Mouse (Mus musculus) testis, adult 2 months (tissue): ENCODE measurements around the gene Rarb. TPM values are rescaled to one million over a fixed set of nuclear protein-coding genes. Genes with fewer than 3 reads are reported as not detected.

Source experiments
- H3K27ac ChIP-seq: fragments of 200-500 bp; 2 replicates; pipeline ENCODE4 v1.5.1; 2012; ENCODE audit warnings: low read depth, low read length; ENCODE audit not compliant: control insufficient read depth, insufficient read depth
- H3K27me3 ChIP-seq: fragments of 200-500 bp; 2 replicates; pipeline ENCODE4 v1.6.1; 2012; ENCODE audit warnings: mild to moderate bottlenecking, low read length, moderate library complexity; ENCODE audit not compliant: control insufficient read depth, insufficient read depth
- H3K36me3 ChIP-seq: fragments of 200-500 bp; 2 replicates; pipeline ENCODE4 v1.6.1; 2012; ENCODE audit warnings: mild to moderate bottlenecking, low read length; ENCODE audit not compliant: control insufficient read depth, insufficient read depth
- H3K4me1 ChIP-seq: fragments of 200-500 bp; 2 replicates; pipeline ENCODE4 v1.6.1; 2012; ENCODE audit warnings: low read length; ENCODE audit not compliant: control insufficient read depth, insufficient read depth
- H3K4me3 ChIP-seq: fragments of 200-500 bp; 2 replicates; pipeline ENCODE4 v1.5.1; 2012; ENCODE audit warnings: low read depth, mild to moderate bottlenecking, low read length, moderate library complexity, mixed read lengths; ENCODE audit not compliant: control insufficient read depth
- CTCF ChIP-seq: fragments of 200-500 bp; IDR thresholded peaks from 2 replicates; pipeline ENCODE4 v1.5.1; 2012; ENCODE audit warnings: low read depth, mild to moderate bottlenecking, inconsistent platforms, low read length, moderate library complexity; ENCODE audit not compliant: control insufficient read depth, insufficient read depth, insufficient replicate concordance
- POLR2A ChIP-seq: fragments of 200-500 bp; IDR thresholded peaks from 2 replicates; pipeline ENCODE4 v1.6.1; 2012; ENCODE audit warnings: low read depth, mild to moderate bottlenecking, inconsistent platforms, low read length, moderate library complexity; ENCODE audit not compliant: control insufficient read depth
- polyA plus RNA-seq: library from polyadenylated mRNA; depleted of rRNA; stranded (reverse); fragments of >200 nt; gene quantifications from 2 replicates; pipeline ENCODE4 v1.2.3, GENCODE M21; 2012

Rarb gene
- polyA plus RNA-seq, 1 experiment = 5.6 TPM

- Histone ChIP-seq H3K27me3 (no peaks in the 10 kb centered on the region), H3K27ac (no peak overlapping the region), H3K36me3 (no peaks in the 10 kb centered on the region), H3K4me3 (no peak overlapping the region), H3K4me1 (no peaks in the 10 kb centered on the region; the same call in 1 of the 2 replicates)
- TF ChIP-seq POLR2A = no peak
- no peak for TF ChIP-seq CTCF
Measured at GRCm38 (mm10) chr14:16603040-16603590, 215.8 kb downstream of the Rarb start.

DNA sequence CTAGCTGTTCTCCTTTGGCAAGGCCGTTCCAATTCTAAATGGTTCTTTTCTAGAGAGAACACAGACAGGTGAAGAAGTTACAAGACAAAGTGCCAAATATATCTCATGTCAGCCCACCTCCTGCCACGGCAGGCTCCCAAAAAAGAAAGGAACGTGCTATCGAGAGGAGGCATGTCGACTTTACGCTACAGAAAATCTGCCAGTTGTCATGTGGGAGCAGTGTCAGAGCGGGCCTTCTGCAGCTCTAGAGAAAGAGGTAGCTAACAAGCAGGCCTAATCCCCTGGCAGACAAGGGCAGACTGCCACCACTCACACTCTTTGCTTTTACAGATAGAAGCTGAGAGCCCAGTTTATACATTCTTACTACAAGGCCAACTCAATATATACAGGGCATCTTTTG is 219.7 kb downstream of the Rarb start:
- H3K4me1 ChIP-seq = no peaks in the 10 kb centered on the region; the same call in 1 of the 2 replicates
- no peaks in the 10 kb centered on the region for H3K27me3 ChIP-seq
- no peak overlapping the region for H3K4me3 ChIP-seq
- TF ChIP-seq CTCF (no peak), POLR2A (no peak)
- H3K27ac ChIP-seq = no peak overlapping the region
- no peaks in the 10 kb centered on the region for H3K36me3 ChIP-seq

- no peak overlapping the region for H3K27ac ChIP-seq
- H3K27me3 ChIP-seq = no peaks in the 10 kb centered on the region
- H3K4me3 ChIP-seq = no peak overlapping the region
- TF ChIP-seq CTCF (no peak), POLR2A (no peak)
- no peaks in the 10 kb centered on the region for H3K36me3 ChIP-seq
- H3K4me1 ChIP-seq = no peaks in the 10 kb centered on the region; the same call in 1 of the 2 replicates
Measured at GRCm38 (mm10) chr14:16598074-16598501, 220.9 kb downstream of the Rarb start.

DNA sequence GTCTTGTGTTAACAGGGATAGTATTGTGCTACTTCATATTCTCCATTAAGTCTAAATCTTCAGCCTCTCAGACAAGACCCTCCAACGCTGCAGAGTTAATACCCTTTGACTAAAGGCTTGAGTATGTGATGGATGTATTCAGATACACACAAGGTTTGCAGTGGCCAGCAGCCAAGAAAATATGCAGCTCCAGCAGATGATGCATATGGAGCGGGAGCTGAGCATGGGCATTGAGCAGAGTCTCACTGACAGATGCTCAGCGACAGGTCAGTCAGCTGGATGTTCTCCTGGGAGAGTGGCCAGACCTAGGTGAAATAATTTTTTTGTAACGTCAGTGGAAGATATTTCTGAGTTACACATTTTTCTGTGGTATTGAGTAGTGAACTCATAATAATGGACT is 229.8 kb downstream of the Rarb start:
- H3K27me3 ChIP-seq = no peaks in the 10 kb centered on the region
- no peaks in the 10 kb centered on the region for H3K4me1 ChIP-seq
- no peaks in the 10 kb centered on the region for H3K36me3 ChIP-seq
- TF ChIP-seq CTCF = no peak
- TF ChIP-seq POLR2A = no peak
- H3K27ac ChIP-seq = no peak overlapping the region
- H3K4me3 ChIP-seq = no peak overlapping the region

GRCm38 (mm10) chr14:16578100-16578499 is 240.9 kb downstream of the Rarb start:
- H3K27me3 ChIP-seq = no peaks in the 10 kb centered on the region
- H3K36me3 ChIP-seq = no peaks in the 10 kb centered on the region
- TF ChIP-seq POLR2A (no peak), CTCF (no peak)
- peaks cover 8% of the 10 kb centered on the region for H3K4me1 ChIP-seq
- no peak overlapping the region for H3K4me3 ChIP-seq
- H3K27ac ChIP-seq = no peak overlapping the region

DNA sequence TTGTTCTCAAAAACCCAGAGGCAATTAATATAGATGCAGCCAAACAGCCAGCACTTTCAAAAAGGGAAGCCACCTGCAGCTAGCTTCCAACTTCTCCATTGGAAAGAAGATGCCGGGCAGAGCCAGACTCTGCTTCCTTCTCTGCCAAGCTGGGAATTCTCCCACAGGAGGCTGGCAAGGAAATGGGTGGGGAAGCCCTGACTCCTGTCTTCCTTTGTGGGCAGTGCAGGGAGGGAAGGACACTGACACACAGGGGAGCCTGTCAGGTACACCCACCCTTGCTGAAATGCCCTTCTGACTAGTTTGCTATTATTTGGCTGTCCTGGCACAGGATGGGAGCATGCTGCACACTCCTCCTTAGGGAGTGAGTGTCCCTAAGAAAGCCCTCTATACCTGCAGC is 241.9 kb downstream of the Rarb start:
- H3K36me3 ChIP-seq = no peaks in the 10 kb centered on the region
- TF ChIP-seq CTCF (no peak), POLR2A (no peak)
- H3K27ac ChIP-seq = no peak overlapping the region
- no peaks in the 10 kb centered on the region for H3K27me3 ChIP-seq
- peaks cover 8% of the 10 kb centered on the region for H3K4me1 ChIP-seq
- no peak overlapping the region for H3K4me3 ChIP-seq

- no peak overlapping the region for H3K27ac ChIP-seq
Measured at GRCm38 (mm10) chr14:16574925-16575721, 243.8 kb downstream of the Rarb start.

More at GRCm38 (mm10) chr14:16574925-16575721, 243.8 kb downstream of the Rarb start:
- Histone ChIP-seq H3K27me3 (no peaks in the 10 kb centered on the region), H3K4me1 (peaks cover 8% of the 10 kb centered on the region), H3K36me3 (no peaks in the 10 kb centered on the region), H3K4me3 (peak overlapping the region; percentile 60)
- TF ChIP-seq CTCF = no peak
- no peak for TF ChIP-seq POLR2A
